Mouse (Mus musculus) midbrain, postnatal 0 days (tissue): ENCODE measurements at regions not wholly inside any gene's neighbourhood (a gene's known extent, or its start where the extent isn't known, plus 50 kb on each side); places are given as distances from the start of the nearest gene placed in this dataset.

Source experiments
- ATAC-seq: fragments of 200-750 bp; cut with Nextera tagmentation; 2 replicates; pipeline ENCODE4 v1.8.0; 2017; ENCODE audit warnings: moderate number of reproducible peaks, mild to moderate bottlenecking, moderate TSS enrichment, moderate library complexity; ENCODE audit not compliant: low FRiP score
- DNase-seq: peaks from one replicate; pipeline ENCODE4 v3.0.0-alpha.2; 2015; ENCODE audit warnings: low spot score
- H3K27ac ChIP-seq: fragments of 300-500 bp; sonication (generic); 2 replicates; pipeline ENCODE4 v1.5.1; 2014; ENCODE audit warnings: low read depth, mild to moderate bottlenecking, low read length, mixed read lengths
- H3K27me3 ChIP-seq: fragments of 300-500 bp; sonication (generic); 2 replicates; pipeline ENCODE4 v1.6.1; 2014; ENCODE audit warnings: low read length, control low read depth, mixed read lengths; ENCODE audit not compliant: insufficient read depth
- H3K36me3 ChIP-seq: fragments of 300-500 bp; sonication (generic); 2 replicates; pipeline ENCODE4 v1.6.1; 2014; ENCODE audit warnings: low read length, control low read depth, mixed read lengths; ENCODE audit not compliant: insufficient read depth
- H3K4me1 ChIP-seq: fragments of 300-500 bp; sonication (generic); 2 replicates; pipeline ENCODE4 v1.6.1; 2014; ENCODE audit warnings: mild to moderate bottlenecking, control low read depth, antibody characterized with exemption, low read length, mixed read lengths; ENCODE audit not compliant: insufficient read depth
- H3K4me2 ChIP-seq: fragments of 300-500 bp; sonication (generic); 2 replicates; pipeline ENCODE4 v1.6.1; 2014; ENCODE audit warnings: low read depth, mild to moderate bottlenecking, low read length, mixed read lengths; ENCODE audit not compliant: poor library complexity, severe bottlenecking
- H3K4me3 ChIP-seq: fragments of 300-500 bp; sonication (generic); 2 replicates; pipeline ENCODE4 v1.5.1; 2014; ENCODE audit warnings: low read depth, mild to moderate bottlenecking, low read length, moderate library complexity
- H3K9ac ChIP-seq: fragments of 300-500 bp; sonication (generic); replicated peaks from 2 replicates; pipeline ENCODE4 v1.6.1; 2014; ENCODE audit warnings: mild to moderate bottlenecking, low read length, moderate library complexity, mixed read lengths; ENCODE audit not compliant: poor library complexity, severe bottlenecking
- H3K9me3 ChIP-seq: fragments of 300-500 bp; sonication (generic); 2 replicates; pipeline ENCODE4 v1.6.1; 2016; ENCODE audit warnings: low read length, control low read depth
- CTCF ChIP-seq: IDR thresholded peaks from 2 replicates; pipeline ENCODE4 v1.5.1; 2016; ENCODE audit warnings: antibody characterized with exemption, mild to moderate bottlenecking
- whole genome bisulfite sequencing: fragments of 180-500 bp; shearing (Covaris S2); extraction: QIAGEN DNeasy Blood & Tissue Kit; methylation state at CpG from one replicate; pipeline ENCODE4 v1.1.7; 2014; 5-methylcytosine and 5-hydroxymethylcytosine counted together

DNA sequence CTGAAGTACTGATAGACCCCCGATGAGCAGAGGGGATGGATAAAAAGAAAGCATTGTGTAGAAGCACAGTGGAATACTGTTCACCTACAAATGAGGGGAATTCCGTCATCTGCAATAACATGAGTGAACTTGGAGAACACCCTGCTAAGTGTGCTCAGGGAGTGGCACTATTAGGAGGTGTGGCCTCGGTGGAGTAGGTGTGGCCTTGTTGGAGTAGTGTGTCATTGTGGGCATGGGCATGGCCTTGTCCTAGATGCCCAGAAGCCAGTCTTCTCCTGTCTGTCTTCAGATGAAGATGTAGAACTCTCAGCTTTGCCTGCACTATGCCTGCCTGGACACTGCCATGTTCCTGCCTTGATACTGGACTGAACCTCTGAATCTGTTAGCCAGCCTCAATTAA lies 86.2 kb upstream of the Kl start:
- H3K4me3 ChIP-seq: no peak overlapping the region
- no peak for ATAC-seq
- H3K4me1 ChIP-seq: no peaks in the 10 kb centered on the region
- DNase-seq: no peak
- WGBS: 92% methylated on average over 3 of the region's 3 CpGs
- no peaks in the 10 kb centered on the region for H3K27me3 ChIP-seq
- TF ChIP-seq CTCF: no peak
- no peak overlapping the region for H3K9ac ChIP-seq
- no peaks in the 10 kb centered on the region for H3K9me3 ChIP-seq
- H3K4me2 ChIP-seq: no peak overlapping the region
- H3K27ac ChIP-seq: no peak overlapping the region
- H3K36me3 ChIP-seq: no peaks in the 10 kb centered on the region

GRCm38 (mm10) chr5:150869954-150870353 lies 82.5 kb upstream of the Kl start:
- no peak for DNase-seq
- H3K27me3 ChIP-seq: no peaks in the 10 kb centered on the region
- no peak for ATAC-seq
- no peak overlapping the region for H3K4me3 ChIP-seq
- no peaks in the 10 kb centered on the region for H3K9me3 ChIP-seq
- no peak overlapping the region for H3K27ac ChIP-seq
- H3K4me1 ChIP-seq: no peaks in the 10 kb centered on the region
- no peak for TF ChIP-seq CTCF
- WGBS: 78% methylated on average over 4 of the region's 4 CpGs
- no peaks in the 10 kb centered on the region for H3K36me3 ChIP-seq
- no peak overlapping the region for H3K4me2 ChIP-seq
- H3K9ac ChIP-seq: no peak overlapping the region

DNA sequence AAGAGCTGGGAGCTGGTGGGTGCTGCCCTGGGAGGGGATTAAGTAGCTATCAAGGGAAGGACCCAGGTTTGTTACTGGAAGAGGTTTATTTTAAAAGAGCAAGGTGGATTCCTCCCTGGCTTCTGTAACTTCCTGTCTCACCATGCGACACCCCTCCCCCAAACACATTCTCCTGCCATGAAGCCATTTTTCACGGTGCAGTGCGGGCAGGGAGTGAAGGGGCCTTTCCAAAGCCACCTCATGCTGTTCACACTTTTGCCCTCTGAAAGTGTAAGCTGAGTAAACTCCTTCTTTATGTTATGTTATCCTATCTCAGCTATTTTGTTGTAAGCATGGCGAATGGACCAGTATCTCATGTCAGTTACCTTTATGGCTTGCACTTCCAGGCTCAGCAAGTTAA lies 73.6 kb upstream of the Kl start:
- no peak overlapping the region for H3K4me2 ChIP-seq
- H3K27ac ChIP-seq: no peak overlapping the region
- H3K4me3 ChIP-seq: no peak overlapping the region
- no peak for ATAC-seq
- H3K9ac ChIP-seq: no peak overlapping the region
- 73% methylated on average over 4 of the region's 4 CpGs for WGBS
- no peak for DNase-seq
- no peaks in the 10 kb centered on the region for H3K4me1 ChIP-seq
- H3K36me3 ChIP-seq: no peaks in the 10 kb centered on the region
- no peaks in the 10 kb centered on the region for H3K27me3 ChIP-seq
- H3K9me3 ChIP-seq: peaks cover 5% of the 10 kb centered on the region; the same call in 1 of the 2 replicates
- no peak for TF ChIP-seq CTCF

DNA sequence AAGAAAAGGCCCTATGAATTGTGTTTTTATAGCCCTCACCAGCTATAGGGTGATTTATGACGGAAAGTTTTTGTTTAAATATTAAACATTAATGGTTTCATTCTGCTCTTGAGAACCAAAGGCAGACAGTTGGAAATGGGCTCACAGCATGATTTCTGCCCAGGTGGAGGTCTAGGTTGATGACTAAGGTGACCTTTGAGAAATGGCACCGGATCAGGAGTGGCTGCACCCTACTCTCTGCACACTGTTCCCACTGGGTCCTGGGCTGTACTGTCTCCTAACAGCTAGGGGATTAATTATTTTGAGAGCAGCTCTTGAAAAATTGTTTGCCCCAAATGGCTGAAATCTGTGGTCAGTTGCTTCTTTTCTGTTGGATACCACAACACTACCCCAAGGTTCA lies 68.7 kb upstream of the Kl start:
- Histone ChIP-seq H3K9ac (no peak overlapping the region), H3K27me3 (no peaks in the 10 kb centered on the region), H3K4me3 (no peak overlapping the region), H3K4me2 (no peak overlapping the region), H3K36me3 (no peaks in the 10 kb centered on the region), H3K9me3 (peaks cover 5% of the 10 kb centered on the region; the same call in 1 of the 2 replicates), H3K27ac (no peak overlapping the region), H3K4me1 (no peaks in the 10 kb centered on the region)
- TF ChIP-seq CTCF: no peak
- 81% methylated on average over 2 of the region's 2 CpGs for WGBS
- DNase-seq: no peak
- no peak for ATAC-seq

DNA sequence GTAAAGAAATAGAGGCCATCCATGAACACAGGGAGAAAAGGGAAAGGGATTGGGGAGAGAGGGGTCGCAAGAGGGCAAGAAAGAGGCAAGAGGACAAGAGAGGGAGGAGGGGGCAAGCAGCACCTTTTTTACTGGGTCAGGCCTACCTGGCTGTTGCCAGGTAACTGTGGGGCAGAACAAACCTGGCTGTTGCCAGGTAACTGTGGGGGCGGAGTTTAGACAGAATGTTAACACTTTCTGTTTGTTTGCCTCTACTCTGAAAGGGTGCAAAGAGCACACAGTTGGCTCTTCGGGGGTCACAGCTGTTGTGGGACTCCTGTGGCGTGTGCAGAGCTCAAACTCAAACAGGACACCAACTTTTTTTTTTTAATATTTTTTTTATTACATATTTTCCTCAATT lies 62.3 kb upstream of the Kl start:
- 90% methylated on average over 4 of the region's 4 CpGs for WGBS
- Histone ChIP-seq H3K27me3 (no peaks in the 10 kb centered on the region), H3K9me3 (no peaks in the 10 kb centered on the region), H3K9ac (no peak overlapping the region), H3K4me3 (no peak overlapping the region), H3K4me2 (no peak overlapping the region), H3K4me1 (no peaks in the 10 kb centered on the region), H3K36me3 (no peaks in the 10 kb centered on the region), H3K27ac (no peak overlapping the region)
- no peak for ATAC-seq
- DNase-seq: no peak
- no peak for TF ChIP-seq CTCF

- Histone ChIP-seq H3K4me1 (no peaks in the 10 kb centered on the region), H3K27me3 (no peaks in the 10 kb centered on the region), H3K9ac (no peak overlapping the region), H3K9me3 (no peaks in the 10 kb centered on the region), H3K36me3 (no peaks in the 10 kb centered on the region), H3K27ac (no peak overlapping the region), H3K4me2 (no peak overlapping the region), H3K4me3 (no peak overlapping the region)
- DNase-seq (no peak), ATAC-seq (no peak)
- WGBS: 67% methylated on average over 7 of the region's 7 CpGs
- TF ChIP-seq CTCF: no peak
These were observed 61.0 kb upstream of the Kl start for GRCm38 (mm10) chr5:150891262-150891940.
